Mouse (Mus musculus) T-helper 1 cell (primary cell): ENCODE measurements around the gene Hpgd.
"Not testable (repeated sequence)": the region's sequence is repeated elsewhere in the genome, so short reads cannot be mapped to it uniquely, and the experiment has no call there.

Experiments used
- in situ Hi-C: fragments of 300-600 bp; cut with MboI, MseI; formaldehyde crosslinking; loops from one replicate; pipeline ENCODE4 v1.15.1; 2025; ENCODE audit warnings: high pct_unique_total_duplicates

Gene Hpgd

DNA sequence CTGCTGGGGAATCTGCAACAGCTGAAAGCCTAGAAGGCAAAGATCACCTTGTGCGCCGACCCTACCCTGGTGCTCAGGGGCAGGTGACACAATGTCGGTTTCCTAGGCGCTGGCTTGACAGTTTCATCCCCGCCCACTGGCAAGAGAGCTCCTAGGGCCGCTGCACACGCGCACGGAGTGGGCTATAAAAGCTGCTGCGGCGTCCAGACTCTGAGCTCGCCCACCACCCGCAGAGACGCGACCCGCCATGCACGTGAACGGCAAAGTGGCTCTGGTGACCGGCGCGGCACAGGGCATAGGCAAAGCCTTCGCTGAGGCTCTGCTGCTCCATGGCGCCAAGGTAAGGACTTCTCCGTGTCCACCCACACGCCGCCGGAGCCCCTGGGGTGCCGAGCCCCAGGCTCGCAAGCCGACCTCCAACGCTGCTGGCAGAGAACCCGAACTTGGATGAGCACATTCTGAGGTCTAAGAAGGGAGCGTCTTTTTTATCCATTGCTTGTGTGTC lies at the start of gene Hpgd:
TSS of gene Hpgd (plus strand) at position 213 of the 505 bp plus-strand sequence.
- in situ Hi-C loops = no loop called here

GRCm38 (mm10) chr8:56251728-56252127 lies 42.7 kb upstream of the Hpgd start:
- in situ Hi-C loops = not testable (repeated sequence)

GRCm38 (mm10) chr8:56252314-56252713 lies 42.1 kb upstream of the Hpgd start:
- in situ Hi-C loops = no loop called here

DNA sequence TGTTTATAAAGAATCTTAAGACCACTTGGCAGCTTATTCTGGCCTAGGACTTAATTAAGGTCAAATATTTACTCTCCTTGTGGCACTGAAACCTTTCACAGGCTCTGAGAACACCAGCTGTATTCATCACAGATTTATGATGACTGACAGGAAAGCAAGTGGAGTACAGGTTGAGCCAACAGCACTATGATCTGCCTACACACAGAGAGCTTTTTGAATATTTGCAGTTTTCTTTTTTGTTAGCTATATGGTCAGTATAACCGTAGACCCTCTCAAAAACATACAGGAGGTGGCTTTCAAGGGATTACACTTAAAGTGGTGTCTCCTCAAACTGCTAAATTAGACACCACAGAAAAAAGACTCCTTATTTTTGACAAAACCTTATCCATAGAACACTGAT lies 33.2 kb upstream of the Hpgd start:
- in situ Hi-C loops = no loop called here

DNA sequence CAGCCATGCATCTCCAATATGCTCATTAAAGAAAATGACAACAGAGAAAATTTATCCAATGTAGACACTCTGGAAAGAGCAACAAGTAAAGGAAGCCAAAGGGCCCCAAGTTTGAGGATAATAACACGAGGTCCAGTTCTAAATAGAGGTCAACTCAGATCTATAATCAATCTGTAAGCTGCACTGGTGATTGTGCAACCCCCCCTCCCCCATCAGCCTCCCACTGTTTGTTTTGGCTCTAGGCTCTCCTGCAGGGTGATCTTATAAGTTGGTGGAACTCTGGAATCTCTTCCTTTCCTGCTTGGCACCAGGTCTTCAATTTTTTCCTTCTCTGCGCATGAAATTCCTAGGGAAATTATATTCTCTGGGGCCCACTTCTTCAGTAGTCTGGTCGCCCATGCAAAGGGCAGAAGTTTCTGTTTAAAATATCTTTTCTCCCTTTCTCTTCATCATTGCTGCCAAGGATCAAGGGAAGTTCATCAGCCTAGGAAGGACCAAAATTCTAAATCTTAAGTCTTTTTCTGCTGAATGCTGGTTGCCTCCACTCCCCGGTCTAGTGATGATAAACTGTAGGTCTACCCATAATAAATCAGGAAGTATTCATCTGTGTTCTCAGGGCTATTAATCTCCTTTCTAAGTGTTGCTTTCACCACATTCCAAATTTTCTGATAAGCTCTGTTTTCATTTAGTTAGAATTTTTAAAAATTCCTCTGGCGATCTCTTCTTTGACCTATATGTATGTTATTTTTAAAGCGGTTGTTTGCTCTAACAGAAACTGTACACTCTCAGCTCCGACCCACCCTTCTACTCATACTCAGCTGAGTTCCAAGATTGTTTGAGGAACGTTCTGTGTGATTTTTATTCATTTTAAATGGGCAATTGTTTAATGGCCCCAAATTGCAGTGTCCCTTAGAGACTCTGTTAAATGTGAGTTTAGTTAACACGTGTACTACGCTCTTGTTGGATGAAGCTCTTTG lies 24.4 kb upstream of the Hpgd start:
- in situ Hi-C loops = no loop called here

GRCm38 (mm10) chr8:56272934-56273333 lies 21.5 kb upstream of the Hpgd start:
- in situ Hi-C loops = no loop called here

GRCm38 (mm10) chr8:56275316-56275715 lies 19.1 kb upstream of the Hpgd start:
- in situ Hi-C loops = no loop called here

DNA sequence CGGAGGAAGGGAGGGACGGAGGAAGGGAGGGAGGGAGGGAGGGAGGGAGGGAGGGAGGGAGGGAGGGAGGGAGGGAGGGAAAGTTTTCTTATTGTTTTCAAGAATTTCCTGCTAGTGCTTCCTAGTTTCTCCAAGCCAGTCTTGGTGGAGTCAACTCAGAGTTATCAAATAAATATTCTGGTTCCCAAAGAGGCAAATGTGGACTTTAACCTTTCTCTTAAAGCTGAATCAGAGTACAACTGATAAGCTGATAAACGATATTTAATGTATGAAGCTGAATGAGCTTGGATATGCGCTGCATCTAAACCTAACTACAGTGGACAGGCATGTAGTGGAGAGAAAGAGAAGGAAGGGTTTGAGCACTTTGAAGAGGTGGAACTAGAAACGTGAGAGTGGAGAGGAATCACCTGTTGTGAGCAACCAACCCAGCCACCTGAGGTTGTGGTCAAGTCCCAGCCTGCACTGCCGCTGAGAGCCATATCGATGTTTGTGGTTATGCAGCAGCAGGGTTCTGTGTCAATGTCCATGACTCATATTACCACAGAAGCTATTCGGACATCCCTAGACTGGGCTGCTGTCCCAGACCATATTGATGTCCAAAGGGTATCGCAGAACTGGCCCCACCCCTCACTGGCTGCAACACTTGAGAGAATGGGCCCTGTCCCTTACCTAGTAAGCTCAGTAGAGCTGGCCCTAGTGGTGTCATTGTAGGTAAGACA lies 16.4 kb upstream of the Hpgd start:
- in situ Hi-C loops = no loop called here

GRCm38 (mm10) chr8:56278545-56279063 lies 15.8 kb upstream of the Hpgd start:
- in situ Hi-C loops = no loop called here

DNA sequence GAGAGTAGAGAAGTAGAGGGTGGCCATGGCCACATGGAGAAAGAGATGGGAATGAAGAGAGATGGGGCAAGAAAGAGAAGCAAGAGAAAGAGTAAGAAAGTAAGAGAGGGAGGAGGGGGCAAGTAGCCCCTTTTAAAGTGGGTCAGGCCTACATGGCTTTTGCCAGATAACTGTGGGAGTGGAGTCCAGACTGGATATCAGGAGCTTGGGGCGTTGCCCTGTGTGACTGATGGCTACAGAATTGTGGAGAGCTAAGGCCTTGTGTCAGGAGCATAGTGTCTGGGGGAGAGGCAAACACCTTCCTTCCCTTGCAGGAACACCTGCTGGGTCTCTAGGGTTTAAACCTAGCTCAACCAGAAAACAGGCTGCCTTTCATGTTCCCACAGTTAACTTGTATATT lies 10.4 kb upstream of the Hpgd start:
- in situ Hi-C loops = loop anchor here (5.0 kb wide), 1 partner anchor 77 kb away; no protein-coding TSS in a partner anchor

- in situ Hi-C loops = loop anchor here (5.0 kb wide), 1 partner anchor 78 kb away; no protein-coding TSS in a partner anchor
These were observed 9.4 kb upstream of the Hpgd start for GRCm38 (mm10) chr8:56284957-56285356.

GRCm38 (mm10) chr8:56286717-56287116 lies 7.7 kb upstream of the Hpgd start:
- in situ Hi-C loops = no loop called here

DNA sequence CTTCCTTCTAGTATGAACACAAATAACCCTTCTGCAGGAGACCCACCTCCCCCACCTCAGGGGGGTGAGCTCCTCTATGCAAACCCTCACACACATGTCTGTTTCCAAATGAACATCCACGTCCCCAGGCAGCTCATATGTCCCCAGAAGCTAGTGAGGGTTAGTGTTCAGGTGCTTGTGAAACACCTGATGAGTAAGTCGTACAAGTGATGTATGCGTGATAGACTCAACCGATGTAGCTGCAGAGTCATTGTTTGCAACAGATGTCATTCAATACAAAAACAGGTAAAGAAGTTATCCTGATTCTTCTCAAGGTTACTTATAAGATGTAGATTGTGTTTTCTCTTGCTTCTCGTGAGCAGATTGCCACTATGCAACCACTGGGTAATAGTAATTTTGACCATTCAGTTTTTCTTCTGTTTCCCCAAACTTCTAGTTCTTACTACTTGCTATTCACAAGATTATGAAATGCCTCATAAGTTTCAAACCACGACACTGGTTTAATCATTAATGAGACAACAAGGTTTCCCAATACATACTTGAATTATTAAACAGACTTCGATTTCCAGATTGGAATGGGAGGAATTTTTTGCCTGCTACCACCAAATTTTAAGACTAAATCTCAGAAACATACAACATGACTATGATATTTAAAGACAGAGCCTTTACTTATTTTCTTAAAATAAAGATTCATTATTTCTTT lies 6.9 kb upstream of the Hpgd start:
- in situ Hi-C loops = no loop called here

GRCm38 (mm10) chr8:56292318-56292717 lies 2.1 kb upstream of the Hpgd start:
- in situ Hi-C loops = no loop called here

DNA sequence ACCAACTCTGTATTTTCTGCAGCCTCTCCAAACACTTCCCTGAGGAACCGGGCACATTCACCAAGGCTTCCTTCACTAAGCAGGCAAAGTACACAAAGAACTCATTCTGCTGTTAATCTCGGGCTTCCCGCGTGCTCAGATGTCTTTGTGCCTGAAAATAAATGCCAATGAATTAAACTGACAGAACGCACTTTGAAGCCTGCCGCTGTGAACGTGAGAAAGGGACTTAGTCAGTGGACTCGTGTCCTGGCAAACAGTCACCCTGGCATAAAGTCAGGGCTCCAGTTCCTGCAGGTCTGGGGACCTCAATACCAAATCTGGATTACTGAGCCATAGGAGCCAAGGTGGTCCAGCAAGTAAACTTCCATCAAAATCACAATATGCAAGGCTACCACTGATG lies 905 bp upstream of the Hpgd start:
- in situ Hi-C loops = no loop called here

DNA sequence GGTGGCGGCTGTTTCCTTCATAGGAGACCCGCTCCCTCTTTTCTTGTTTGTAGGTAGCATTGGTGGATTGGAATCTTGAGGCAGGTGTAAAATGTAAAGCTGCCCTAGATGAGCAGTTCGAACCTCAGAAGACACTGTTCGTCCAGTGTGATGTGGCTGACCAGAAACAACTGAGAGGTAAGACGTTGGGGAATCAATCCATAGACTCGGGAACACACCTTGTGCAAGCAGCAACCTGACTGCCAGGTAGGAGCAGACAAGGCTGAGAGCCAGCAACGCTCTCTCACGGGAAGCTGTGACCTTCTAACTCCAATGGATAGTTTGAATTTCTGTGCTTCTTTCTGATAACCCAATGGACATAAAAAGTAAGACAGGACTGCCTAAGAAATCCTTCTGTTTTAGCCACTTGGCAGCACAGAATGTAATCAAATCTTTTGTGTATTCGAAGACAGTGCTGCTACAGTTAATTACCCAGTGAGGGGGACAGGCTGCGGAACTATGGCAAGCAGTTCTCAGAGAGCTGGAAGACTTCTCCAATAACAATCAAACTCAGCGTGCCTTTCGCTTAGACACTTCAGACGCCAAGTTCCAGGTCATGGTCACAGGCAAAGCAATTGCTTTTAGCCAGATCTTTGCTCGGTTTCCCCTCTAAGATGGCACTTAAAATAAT lies 636 bp downstream of the Hpgd start:
- in situ Hi-C loops = no loop called here

- in situ Hi-C loops = no loop called here
These were observed 5.0 kb downstream of the Hpgd start for GRCm38 (mm10) chr8:56299421-56299820.

GRCm38 (mm10) chr8:56301303-56301702 lies 6.9 kb downstream of the Hpgd start:
- in situ Hi-C loops = loop anchor here (10.0 kb wide), 1 partner anchor 1237 kb away; no protein-coding TSS in a partner anchor

- in situ Hi-C loops = loop anchor here (10.0 kb wide), 1 partner anchor 1240 kb away; no protein-coding TSS in a partner anchor
These were observed 10.2 kb downstream of the Hpgd start for GRCm38 (mm10) chr8:56304595-56304994.

- in situ Hi-C loops = no loop called here
These were observed 19.2 kb downstream of the Hpgd start for GRCm38 (mm10) chr8:56313622-56314021.

DNA sequence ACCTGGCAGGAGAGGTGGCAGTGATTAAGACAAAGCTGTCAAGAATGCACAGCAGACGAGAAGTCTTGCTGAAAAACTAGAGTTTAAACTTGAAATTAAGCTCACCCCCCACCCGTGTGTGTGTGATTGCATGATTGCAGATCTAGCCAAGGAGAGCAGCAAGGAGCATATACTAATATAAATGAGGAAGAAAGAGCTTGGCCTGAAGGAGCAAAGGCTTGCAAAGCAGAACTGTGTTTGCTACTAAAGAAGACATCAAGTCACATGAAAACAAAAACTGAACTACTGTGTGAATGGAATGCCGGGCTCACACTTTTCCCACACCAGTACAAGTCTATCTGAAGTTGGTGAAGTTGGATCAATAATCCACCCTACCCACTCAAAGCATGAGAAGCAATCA lies 20.8 kb downstream of the Hpgd start:
- in situ Hi-C loops = no loop called here
